Mouse (Mus musculus) lung, embryonic 16.5 days (tissue): Measurements from ENCODE around the gene Dennd1a. TPM values are rescaled to one million over a fixed set of nuclear protein-coding genes. Genes with fewer than 3 reads are reported as not detected.
A peak's percentile ranks its signal among the peaks of the same experiment; 100 is the strongest.

Source experiments
- ATAC-seq: fragments of 200-750 bp; cut with Nextera tagmentation; 2 replicates; pipeline ENCODE4 v1.8.0; 2017; ENCODE audit warnings: low read depth, mild to moderate bottlenecking, moderate library complexity
- H3K27ac ChIP-seq: fragments of 300-500 bp; sonication (generic); 2 replicates; pipeline ENCODE4 v1.5.1; 2014; ENCODE audit warnings: mild to moderate bottlenecking, control low read depth, low read length
- H3K27me3 ChIP-seq: fragments of 300-500 bp; sonication (generic); 2 replicates; pipeline ENCODE4 v1.6.1; 2014; ENCODE audit warnings: low read depth, low read length, mixed read lengths; ENCODE audit not compliant: control insufficient read depth, insufficient read depth
- H3K36me3 ChIP-seq: fragments of 300-500 bp; sonication (generic); 2 replicates; pipeline ENCODE4 v1.6.1; 2014; ENCODE audit warnings: low read length; ENCODE audit not compliant: control insufficient read depth, insufficient read depth
- H3K4me1 ChIP-seq: fragments of 300-500 bp; sonication (generic); replicated peaks from 2 replicates; pipeline ENCODE4 v1.6.1; 2014; ENCODE audit warnings: low read length, mixed read lengths; ENCODE audit not compliant: control insufficient read depth, insufficient read depth
- H3K4me2 ChIP-seq: fragments of 300-500 bp; sonication (generic); 2 replicates; pipeline ENCODE4 v1.6.1; 2014; ENCODE audit warnings: low read depth, low read length, control low read depth
- H3K4me3 ChIP-seq: fragments of 300-500 bp; sonication (generic); 2 replicates; pipeline ENCODE4 v1.5.1; 2014; ENCODE audit warnings: mild to moderate bottlenecking, low read length, control low read depth
- H3K9ac ChIP-seq: fragments of 300-500 bp; sonication (generic); 2 replicates; pipeline ENCODE4 v1.6.1; 2014; ENCODE audit warnings: low read length, control low read depth
- H3K9me3 ChIP-seq: fragments of 300-500 bp; sonication (generic); 2 replicates; pipeline ENCODE4 v1.6.1; 2016; ENCODE audit warnings: low read length; ENCODE audit not compliant: control insufficient read depth
- WGBS: fragments of 180-500 bp; shearing (Covaris S2); extraction: QIAGEN DNeasy Blood & Tissue Kit; methylation state at CpG from one replicate; pipeline ENCODE4 v1.1.7; 2014; 5-methylcytosine and 5-hydroxymethylcytosine counted together
- polyA plus RNA-seq: library from polyadenylated mRNA; unstranded; fragments of >200 nt; fragmentation: Nextera tagmentation; extraction: Ambion mirVana; gene quantifications from 2 replicates; pipeline ENCODE4 v1.2.1, GENCODE M21; 2015

Dennd1a gene
- polyA plus RNA-seq, 1 experiment from 2014 or later, result 11.7 TPM

DNA sequence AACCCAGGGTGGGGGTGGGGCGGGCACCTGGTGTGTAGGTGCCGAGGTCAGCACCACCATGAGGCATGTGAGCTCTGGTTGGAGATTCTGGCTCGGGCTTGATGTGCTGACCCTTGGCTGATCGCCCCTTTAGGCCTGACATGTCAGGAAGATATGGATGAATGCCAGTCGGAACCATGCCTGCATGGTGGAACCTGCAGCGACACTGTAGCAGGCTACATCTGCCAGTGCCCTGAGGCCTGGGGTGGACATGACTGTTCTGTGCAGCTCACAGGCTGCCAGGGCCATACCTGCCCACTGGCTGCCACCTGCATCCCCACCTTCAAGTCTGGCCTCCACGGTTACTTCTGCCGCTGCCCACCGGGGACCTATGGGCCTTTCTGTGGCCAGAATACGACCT, 497.2 kb downstream of the Dennd1a start:
- Histone ChIP-seq H3K36me3 (no peaks in the 10 kb centered on the region), H3K9me3 (no peaks in the 10 kb centered on the region), H3K27ac (no peak overlapping the region), H3K4me1 (peaks cover 10% of the 10 kb centered on the region), H3K27me3 (peaks cover 21% of the 10 kb centered on the region), H3K4me2 (no peak overlapping the region), H3K4me3 (no peak overlapping the region), H3K9ac (no peak overlapping the region)
- ATAC-seq, result no peak
- WGBS, result 78% methylated on average over 10 of the region's 10 CpGs

DNA sequence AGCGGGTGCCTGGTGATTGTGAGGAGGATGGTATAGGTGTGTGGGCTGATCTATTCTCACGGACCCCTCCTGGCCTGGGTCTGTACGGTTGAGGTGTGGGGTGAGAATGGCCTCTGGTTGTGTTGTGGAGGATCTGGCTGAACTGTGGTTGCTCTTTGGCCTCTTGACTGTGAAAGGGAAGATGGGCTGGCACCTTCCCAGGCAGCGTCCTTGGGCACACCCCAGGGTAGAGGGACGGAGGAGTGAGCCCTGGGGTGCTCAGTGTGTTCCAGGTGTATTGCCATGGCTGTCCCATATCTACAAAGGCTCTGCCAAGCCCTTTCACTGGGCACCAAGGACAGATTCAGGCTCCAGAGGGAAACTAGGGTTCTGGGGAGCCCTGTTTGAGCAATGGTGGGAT, 498.2 kb downstream of the Dennd1a start:
- 0 out of 2 replicates have a peak, but pooled peaks have one; percentile 6 for ATAC-seq
- Histone ChIP-seq H3K4me3 (no peak overlapping the region), H3K27ac (peak overlapping the region; percentile 72; the same call in 1 of the 2 replicates), H3K27me3 (peaks cover 19% of the 10 kb centered on the region), H3K36me3 (no peaks in the 10 kb centered on the region), H3K4me2 (no peak overlapping the region), H3K9me3 (no peaks in the 10 kb centered on the region), H3K4me1 (peaks cover 10% of the 10 kb centered on the region), H3K9ac (no peak overlapping the region)
- 86% methylated on average over 5 of the region's 5 CpGs for WGBS

DNA sequence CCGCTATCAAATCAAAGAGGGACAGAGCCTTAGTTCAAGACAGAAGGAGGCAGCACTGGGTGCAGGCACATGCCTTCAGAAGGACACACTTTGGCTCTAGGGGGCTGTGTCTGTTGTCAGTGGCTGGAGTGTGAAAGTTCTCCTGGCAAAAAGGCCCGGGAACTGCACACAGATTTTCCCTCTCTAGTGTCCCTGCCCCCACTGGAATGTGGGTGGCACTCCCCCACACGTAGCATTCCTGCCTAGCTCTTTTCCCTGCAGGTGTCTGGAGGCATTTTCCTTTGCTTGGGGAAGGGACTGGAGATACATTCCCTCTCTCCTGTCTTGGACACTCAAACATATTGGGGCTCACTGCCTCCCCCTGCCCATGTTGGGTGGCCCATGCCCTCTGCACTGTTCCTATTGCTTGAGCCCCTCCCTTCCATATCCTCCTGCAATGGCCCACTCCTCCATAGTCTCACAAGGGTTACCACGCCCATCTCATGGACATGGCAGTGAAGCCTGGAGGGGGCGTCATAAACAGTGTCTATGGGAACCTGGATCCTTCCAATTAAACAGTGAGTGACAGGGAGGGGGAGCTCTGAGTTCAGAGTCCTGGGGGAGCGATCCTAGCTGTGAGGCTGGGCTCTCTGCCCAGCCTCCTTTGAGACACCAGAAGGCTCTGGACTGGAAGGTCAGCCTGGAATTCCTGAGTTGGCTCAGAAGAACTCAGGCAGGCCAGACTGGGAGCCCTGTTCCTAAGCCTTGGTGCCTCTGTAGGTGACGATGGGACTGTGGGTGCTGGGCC, 498.8 kb downstream of the Dennd1a start:
- no peaks in the 10 kb centered on the region for H3K9me3 ChIP-seq
- H3K27me3 ChIP-seq, result peaks cover 15% of the 10 kb centered on the region
- H3K4me3 ChIP-seq, result no peak overlapping the region
- WGBS, result 48% methylated on average over 7 of the region's 7 CpGs
- H3K4me2 ChIP-seq, result no peak overlapping the region
- ATAC-seq, result peak; percentile 72
- H3K27ac ChIP-seq, result peak overlapping the region; percentile 72
- H3K9ac ChIP-seq, result no peak overlapping the region
- peaks cover 10% of the 10 kb centered on the region for H3K4me1 ChIP-seq
- H3K36me3 ChIP-seq, result no peaks in the 10 kb centered on the region

DNA sequence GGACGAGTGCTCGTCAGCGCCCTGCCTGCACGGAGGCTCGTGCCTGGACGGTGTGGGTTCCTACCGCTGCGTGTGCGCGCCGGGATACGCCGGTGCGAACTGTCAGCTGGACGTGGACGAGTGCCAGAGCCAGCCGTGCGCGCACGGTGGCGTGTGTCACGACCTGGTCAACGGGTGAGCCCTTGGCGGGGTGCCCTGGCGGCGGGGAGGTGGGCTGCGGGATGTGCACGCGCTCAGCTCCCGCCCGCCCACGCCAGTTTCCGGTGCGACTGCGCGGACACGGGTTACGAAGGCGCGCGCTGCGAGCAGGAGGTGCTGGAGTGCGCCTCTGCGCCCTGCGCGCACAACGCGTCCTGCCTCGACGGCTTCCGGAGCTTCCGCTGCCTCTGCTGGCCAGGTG, 500.7 kb downstream of the Dennd1a start:
- WGBS, result 16% methylated on average over 44 of the region's 52 CpGs
- Histone ChIP-seq H3K9me3 (no peaks in the 10 kb centered on the region), H3K9ac (peak overlapping the region; percentile 19; the same call in 1 of the 2 replicates), H3K4me1 (peaks cover 10% of the 10 kb centered on the region), H3K4me3 (peak overlapping the region; percentile 47), H3K4me2 (peak overlapping the region; percentile 71), H3K27ac (no peak overlapping the region), H3K36me3 (no peaks in the 10 kb centered on the region), H3K27me3 (peaks cover 8% of the 10 kb centered on the region)
- ATAC-seq, result no peak

DNA sequence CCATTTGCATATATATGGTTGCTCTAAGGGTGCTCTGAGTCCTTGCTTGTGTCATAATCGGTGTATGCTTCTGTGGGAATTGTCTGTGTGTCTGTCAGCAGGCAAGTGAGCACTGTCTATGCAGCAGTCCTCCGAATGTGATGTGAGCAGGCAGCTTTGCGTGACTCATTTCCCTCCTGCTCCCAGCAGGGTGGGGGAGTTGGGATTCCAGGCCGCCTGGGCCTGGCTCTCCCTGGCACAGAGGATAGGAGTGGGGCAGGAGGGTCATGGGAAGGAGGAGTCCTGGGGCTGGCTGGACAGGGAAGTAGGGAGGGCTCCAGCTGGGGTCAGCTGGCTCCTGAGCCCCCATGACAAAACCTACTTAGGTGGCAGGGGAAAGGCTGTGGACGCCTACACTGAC, 502.7 kb downstream of the Dennd1a start:
- no peak overlapping the region for H3K4me3 ChIP-seq
- H3K9me3 ChIP-seq, result no peaks in the 10 kb centered on the region
- peaks cover 8% of the 10 kb centered on the region for H3K27me3 ChIP-seq
- no peak overlapping the region for H3K27ac ChIP-seq
- no peak overlapping the region for H3K4me2 ChIP-seq
- H3K9ac ChIP-seq, result no peak overlapping the region
- 65% methylated on average over 5 of the region's 5 CpGs for WGBS
- ATAC-seq, result no peak
- no peaks in the 10 kb centered on the region for H3K36me3 ChIP-seq
- peaks cover 20% of the 10 kb centered on the region for H3K4me1 ChIP-seq

DNA sequence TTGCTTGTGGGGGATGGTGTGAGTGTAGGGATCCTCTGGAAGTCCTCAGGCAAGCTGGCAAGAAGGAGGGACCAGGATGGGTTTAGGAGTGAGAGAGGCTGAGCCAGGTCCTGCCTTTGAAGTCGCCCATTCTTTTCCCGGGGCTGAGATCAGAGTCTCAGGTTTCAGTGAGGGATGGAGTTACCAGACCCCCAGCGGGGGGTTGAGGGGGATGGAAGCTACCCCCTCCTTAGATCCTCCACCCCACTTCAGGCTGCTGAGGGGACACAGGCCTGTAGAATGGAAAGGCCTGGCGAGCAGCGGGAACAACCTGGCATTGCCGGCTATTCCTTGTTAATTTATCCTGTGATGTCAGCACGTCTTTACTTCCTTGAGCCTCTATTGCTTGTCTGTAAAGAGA, 505.2 kb downstream of the Dennd1a start:
- H3K27ac ChIP-seq, result no peak overlapping the region
- no peak overlapping the region for H3K4me3 ChIP-seq
- H3K36me3 ChIP-seq, result no peaks in the 10 kb centered on the region
- H3K27me3 ChIP-seq, result peaks cover 11% of the 10 kb centered on the region
- H3K9ac ChIP-seq, result no peak overlapping the region
- H3K4me1 ChIP-seq, result peaks cover 13% of the 10 kb centered on the region
- ATAC-seq, result no peak
- WGBS, result 32% methylated on average over 7 of the region's 7 CpGs
- no peak overlapping the region for H3K4me2 ChIP-seq
- no peaks in the 10 kb centered on the region for H3K9me3 ChIP-seq

DNA sequence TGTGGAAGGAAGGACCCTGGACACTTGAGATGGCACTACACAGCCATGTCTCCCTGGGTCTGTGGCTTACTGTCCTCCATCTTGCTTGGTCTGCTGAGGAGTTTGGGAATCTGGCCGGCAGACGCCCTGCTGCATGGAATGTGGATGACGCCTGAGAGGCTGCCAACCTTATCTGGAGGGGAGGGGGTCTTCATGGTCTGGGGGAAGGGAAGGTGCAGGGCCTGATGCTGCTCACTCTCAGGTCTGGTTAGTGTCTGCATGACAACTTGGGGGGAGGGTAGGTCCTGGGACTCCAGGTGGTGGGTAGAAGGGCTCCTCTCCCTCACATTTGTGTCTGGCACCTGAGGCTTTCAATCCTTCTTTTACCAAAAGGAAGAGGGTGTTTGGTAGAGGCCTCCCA, 505.8 kb downstream of the Dennd1a start:
- no peak overlapping the region for H3K9ac ChIP-seq
- WGBS, result 31% methylated on average over 3 of the region's 3 CpGs
- no peaks in the 10 kb centered on the region for H3K9me3 ChIP-seq
- no peak for ATAC-seq
- H3K4me1 ChIP-seq, result peaks cover 17% of the 10 kb centered on the region
- H3K4me2 ChIP-seq, result no peak overlapping the region
- no peak overlapping the region for H3K4me3 ChIP-seq
- H3K27ac ChIP-seq, result no peak overlapping the region
- H3K36me3 ChIP-seq, result no peaks in the 10 kb centered on the region
- peaks cover 14% of the 10 kb centered on the region for H3K27me3 ChIP-seq

DNA sequence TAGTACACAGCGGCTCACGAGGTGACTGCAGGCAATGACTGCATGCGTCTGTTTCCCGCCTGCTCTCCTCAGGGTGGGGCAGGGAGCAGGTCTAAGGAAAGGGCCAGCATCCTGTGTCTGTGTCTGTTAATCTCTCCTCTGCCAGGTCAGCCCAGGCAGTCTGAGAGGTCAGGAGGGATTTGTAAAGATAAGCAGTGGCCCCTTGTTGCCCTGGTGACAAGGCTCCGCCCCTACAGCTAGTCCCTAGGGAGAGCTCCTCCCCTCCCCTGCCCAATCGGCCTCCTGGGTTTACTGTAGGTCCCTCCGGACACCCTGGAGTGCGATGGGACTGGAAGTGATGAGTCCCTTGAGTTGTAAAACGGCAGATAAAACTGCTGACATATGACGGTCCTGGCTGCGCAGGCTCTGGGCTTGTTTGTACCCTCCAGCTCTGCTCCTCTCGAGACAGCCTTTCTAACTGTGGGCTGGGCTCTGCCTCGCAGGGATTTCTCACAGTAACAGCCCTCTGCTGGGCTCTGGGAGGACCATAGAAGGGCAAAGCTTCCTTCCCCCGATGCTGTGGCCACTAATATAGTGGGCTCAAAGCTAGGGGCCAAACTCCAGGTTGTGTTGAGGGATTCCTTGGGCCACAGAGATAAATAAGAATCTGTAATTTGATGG, 506.8 kb downstream of the Dennd1a start:
- Histone ChIP-seq H3K36me3 (no peaks in the 10 kb centered on the region), H3K27me3 (peaks cover 8% of the 10 kb centered on the region; the same call in 1 of the 2 replicates), H3K9me3 (no peaks in the 10 kb centered on the region), H3K4me3 (peak overlapping the region; percentile 25), H3K4me1 (peaks cover 22% of the 10 kb centered on the region), H3K4me2 (peak overlapping the region; percentile 47), H3K27ac (no peak overlapping the region), H3K9ac (no peak overlapping the region)
- ATAC-seq, result peak; percentile 58
- WGBS, result 1% methylated on average over 14 of the region's 14 CpGs

DNA sequence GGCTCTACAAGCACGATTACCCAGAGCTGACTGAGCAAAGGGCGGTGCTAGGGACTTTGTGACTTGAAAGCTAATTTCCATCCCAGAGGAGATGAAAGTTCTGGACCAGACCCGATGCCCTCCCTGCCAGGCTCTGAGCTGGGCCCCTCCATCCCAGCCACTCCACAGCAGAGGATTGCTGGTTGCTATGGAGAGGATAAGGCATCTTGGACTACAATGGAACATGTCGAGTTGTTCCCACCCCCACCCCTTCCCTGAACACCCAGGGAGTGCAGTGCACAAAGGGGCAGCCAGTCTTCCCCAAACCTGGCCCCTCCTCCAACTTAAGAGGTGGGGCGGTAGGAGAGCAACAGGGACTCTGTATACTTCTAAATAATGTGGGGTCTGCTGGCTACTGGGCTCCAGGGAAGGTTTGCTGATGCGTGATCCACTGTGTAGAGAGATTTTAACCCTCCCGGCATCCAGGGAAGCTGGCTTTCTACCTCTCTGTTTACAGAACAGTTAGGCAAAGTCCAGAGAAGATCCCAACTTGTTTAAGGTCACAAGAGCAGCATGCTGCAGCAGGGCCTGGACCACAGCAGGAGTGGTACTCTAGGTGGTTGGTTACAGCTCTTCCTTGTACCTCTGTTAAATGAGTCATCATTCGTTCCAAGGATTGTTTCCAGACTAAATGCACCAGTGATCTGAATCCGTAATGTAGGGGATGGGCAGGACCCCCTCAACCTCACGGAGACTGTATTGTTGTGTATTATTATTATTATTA, 509.1 kb downstream of the Dennd1a start:
- Histone ChIP-seq H3K27ac (no peak overlapping the region), H3K9me3 (no peaks in the 10 kb centered on the region), H3K4me2 (no peak overlapping the region), H3K27me3 (peaks cover 8% of the 10 kb centered on the region; the same call in 1 of the 2 replicates), H3K9ac (no peak overlapping the region), H3K4me1 (peaks cover 22% of the 10 kb centered on the region), H3K4me3 (no peak overlapping the region), H3K36me3 (no peaks in the 10 kb centered on the region)
- WGBS, result 36% methylated on average over 10 of the region's 10 CpGs
- no peak for ATAC-seq
